Mouse (Mus musculus) gastrocnemius, adult 8-10 months (tissue): ENCODE results near the gene Olfr740. TPM values are rescaled to one million over a fixed set of nuclear protein-coding genes. Genes with fewer than 3 reads are reported as not detected.

Experiments
- DNase-seq, 2 experiments: peaks; one replicate each; pipeline ENCODE4 v3.0.0; 2022; ENCODE audit warnings: low spot score in 2 of 2
- total RNA-seq, 4 experiments: library from RNA; stranded (reverse); gene quantifications; 2 replicates each; pipeline ENCODE4 v1.2.4; 2022

The Olfr740 gene
- not detected for total RNA-seq

DNA sequence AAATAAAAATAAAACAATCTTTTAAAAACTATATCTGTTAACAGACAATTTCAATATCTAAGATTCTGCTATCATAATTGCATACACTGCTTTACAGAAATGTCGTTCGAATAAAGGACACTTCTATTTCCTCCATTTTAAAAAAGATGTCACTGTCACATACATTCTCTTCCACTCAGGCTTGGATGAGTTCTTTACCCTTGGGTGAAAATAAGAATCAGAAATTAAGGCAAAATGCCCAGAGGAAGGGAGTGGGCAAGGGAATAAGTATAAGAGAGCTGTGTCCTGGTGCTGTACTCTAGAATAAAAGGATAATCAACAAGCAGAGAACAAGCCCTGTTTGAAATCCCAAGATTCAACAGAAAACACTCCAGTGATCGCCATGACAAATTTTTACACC lies at the start of gene Olfr740:
Gene Olfr740 (plus strand): TSS at position 301 of the 400 bp plus-strand sequence.
- no peak for DNase-seq

DNA sequence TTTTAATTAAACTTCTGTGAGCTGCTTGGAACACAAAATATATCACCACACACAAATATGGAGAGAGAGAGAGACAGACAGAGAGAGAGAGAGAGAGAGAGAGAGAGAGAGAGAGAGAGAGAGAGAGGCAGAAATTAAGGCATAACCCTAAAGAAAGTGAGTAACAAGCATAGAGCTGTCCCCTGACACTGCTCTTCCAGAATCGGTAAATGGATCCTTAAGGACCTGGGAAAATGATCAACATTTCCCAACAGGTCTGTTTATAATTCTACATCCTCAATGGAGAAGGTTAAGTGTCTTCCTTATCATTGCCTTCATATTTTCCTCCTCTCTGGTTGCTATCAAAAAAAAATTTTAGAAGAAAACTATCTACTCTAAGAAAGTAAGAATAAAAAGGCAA lies 38.1 kb upstream of the Olfr740 start, which contains the start of gene Olfr738:
Gene Olfr738 (plus strand): TSS at position 301 of the 400 bp plus-strand sequence.
- no peak for DNase-seq

GRCm38 (mm10) chr14:50418326-50418725 lies 27.0 kb upstream of the Olfr740 start, which contains the start of gene Olfr739:
Gene Olfr739, plus strand, starts transcription at chr14:50418626.
- DNase-seq = no peak

DNA sequence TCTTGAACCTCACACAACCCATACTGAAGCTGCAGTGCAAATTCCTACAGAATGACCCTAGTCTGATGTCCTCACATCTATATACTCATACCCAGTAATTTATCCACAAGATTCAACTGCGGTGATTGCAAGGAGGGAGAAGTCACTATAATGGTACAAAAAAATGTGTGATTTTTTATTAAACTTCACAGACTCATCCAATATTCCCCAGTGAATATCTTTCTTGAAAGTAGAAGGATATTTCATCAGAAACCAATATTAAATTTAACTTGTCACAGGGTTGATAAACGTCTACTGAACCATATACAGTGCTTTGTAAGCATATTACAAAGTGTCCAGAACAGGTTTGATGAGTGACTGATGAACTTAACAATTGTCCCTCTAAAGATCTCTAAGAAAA lies 27.1 kb downstream of the Olfr740 start, which contains the start of gene Olfr741:
Gene Olfr741 (plus strand): TSS at position 301 of the 400 bp plus-strand sequence.
- DNase-seq = no peak

GRCm38 (mm10) chr14:50478406-50478805 lies 33.1 kb downstream of the Olfr740 start:
- DNase-seq = no peak

GRCm38 (mm10) chr14:50503300-50503699 lies 58.0 kb downstream of the Olfr740 start, which contains the start of gene Olfr742:
Gene Olfr742, plus strand, starts transcription at chr14:50503600.
- DNase-seq = no peak

Other genes starting within 250 kb of the Olfr740 start
- gene Olfr731, start 203.7 kb upstream of the Olfr740 start, total RNA-seq = not detected
- gene Olfr732, start 161.3 kb upstream of the Olfr740 start, total RNA-seq = not detected
- not detected for gene Olfr733, start 144.0 kb upstream of the Olfr740 start, total RNA-seq
- not detected for gene Olfr734, start 118.8 kb upstream of the Olfr740 start, total RNA-seq
- gene Olfr735, start 96.7 kb upstream of the Olfr740 start, total RNA-seq = not detected
- gene Tlr11, start 87.6 kb upstream of the Olfr740 start, total RNA-seq = under 1 TPM in 1 of 4 experiments, not detected in 3; 0.09 TPM
- not detected for gene Olfr736, start 64.4 kb upstream of the Olfr740 start, total RNA-seq
- gene Olfr738, start 38.0 kb upstream of the Olfr740 start, total RNA-seq = not detected
- not detected for gene Olfr739, start 26.9 kb upstream of the Olfr740 start, total RNA-seq
- not detected for gene Olfr741, start 27.2 kb downstream of the Olfr740 start, total RNA-seq
- gene Olfr742, start 58.1 kb downstream of the Olfr740 start, total RNA-seq = not detected
- not detected for gene Olfr743, start 76.3 kb downstream of the Olfr740 start, total RNA-seq
- not detected for gene Olfr744, start 169.3 kb downstream of the Olfr740 start, total RNA-seq
- not detected for gene Olfr745, start 193.8 kb downstream of the Olfr740 start, total RNA-seq
- not detected for gene Olfr746, start 201.5 kb downstream of the Olfr740 start, total RNA-seq
- not detected for gene Olfr747, start 247.7 kb downstream of the Olfr740 start, total RNA-seq